Mouse (Mus musculus) lung, adult 2 months (tissue): ENCODE measurements around the gene Gp1ba.

Experiments
- CTCF ChIP-seq: fragments of 200-500 bp; IDR thresholded peaks from 2 replicates; pipeline ENCODE4 v1.5.1; 2011; ENCODE audit warnings: mild to moderate bottlenecking, low read length, control low read depth; ENCODE audit not compliant: insufficient read depth
- POLR2A ChIP-seq: fragments of 200-500 bp; IDR thresholded peaks from 2 replicates; pipeline ENCODE4 v1.6.1; 2011; ENCODE audit warnings: low read depth, mild to moderate bottlenecking, control low read depth, low read length, borderline replicate concordance; ENCODE audit errors: extremely low read depth

GRCm38 (mm10) chr11:70648512-70648911, 9.6 kb downstream of the Gp1ba start:
- TF ChIP-seq CTCF (no peak), POLR2A (no peak)
